Mouse (Mus musculus) adrenal gland, postnatal 14 days (tissue): Measurements from ENCODE around the gene Patl1. TPM values are rescaled to one million over a fixed set of nuclear protein-coding genes. Genes with fewer than 3 reads are reported as not detected.
"Not testable (repeated sequence)": the region's sequence is repeated elsewhere in the genome, so short reads cannot be mapped to it uniquely, and the experiment has no call there.

ENCODE experiments used
- DNase-seq: peaks from one replicate; pipeline ENCODE4 v3.0.0; 2021; ENCODE audit warnings: mixed read lengths
- microRNA-seq, 2 experiments: library from miRNA; unstranded; fragments of <30 nt; microRNA quantifications; one replicate each; pipeline ENCODE4 v1.2.0; 2021
- total RNA-seq: library from RNA; stranded (reverse); gene quantifications from 2 replicates; pipeline ENCODE4 v1.2.3, GENCODE M21; 2021

Gene Patl1
- total RNA-seq, 1 experiment from 2014 or later: 30.2 TPM

DNA sequence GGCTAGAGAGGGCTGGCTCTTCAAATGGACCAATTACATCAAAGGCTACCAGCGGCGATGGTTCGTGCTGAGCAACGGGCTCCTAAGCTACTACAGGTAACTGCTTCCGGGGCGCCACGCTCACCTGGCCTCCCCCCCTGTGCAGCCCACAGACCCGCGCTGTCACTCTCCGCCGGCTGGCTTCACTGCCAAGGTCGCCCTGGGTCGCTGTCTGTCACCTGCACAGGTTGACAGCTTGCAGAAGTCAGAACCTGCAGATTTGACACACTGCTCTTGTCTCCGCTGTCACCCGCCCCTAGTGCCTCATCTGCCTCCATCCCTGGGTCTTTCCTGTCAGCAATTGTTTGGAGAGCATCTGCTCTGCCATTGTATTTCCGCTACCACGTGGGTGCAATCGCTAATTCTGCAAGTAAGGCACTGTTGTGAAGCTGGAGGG lies 54.0 kb downstream of the Patl1 start:
- peak; percentile 65 for DNase-seq

DNA sequence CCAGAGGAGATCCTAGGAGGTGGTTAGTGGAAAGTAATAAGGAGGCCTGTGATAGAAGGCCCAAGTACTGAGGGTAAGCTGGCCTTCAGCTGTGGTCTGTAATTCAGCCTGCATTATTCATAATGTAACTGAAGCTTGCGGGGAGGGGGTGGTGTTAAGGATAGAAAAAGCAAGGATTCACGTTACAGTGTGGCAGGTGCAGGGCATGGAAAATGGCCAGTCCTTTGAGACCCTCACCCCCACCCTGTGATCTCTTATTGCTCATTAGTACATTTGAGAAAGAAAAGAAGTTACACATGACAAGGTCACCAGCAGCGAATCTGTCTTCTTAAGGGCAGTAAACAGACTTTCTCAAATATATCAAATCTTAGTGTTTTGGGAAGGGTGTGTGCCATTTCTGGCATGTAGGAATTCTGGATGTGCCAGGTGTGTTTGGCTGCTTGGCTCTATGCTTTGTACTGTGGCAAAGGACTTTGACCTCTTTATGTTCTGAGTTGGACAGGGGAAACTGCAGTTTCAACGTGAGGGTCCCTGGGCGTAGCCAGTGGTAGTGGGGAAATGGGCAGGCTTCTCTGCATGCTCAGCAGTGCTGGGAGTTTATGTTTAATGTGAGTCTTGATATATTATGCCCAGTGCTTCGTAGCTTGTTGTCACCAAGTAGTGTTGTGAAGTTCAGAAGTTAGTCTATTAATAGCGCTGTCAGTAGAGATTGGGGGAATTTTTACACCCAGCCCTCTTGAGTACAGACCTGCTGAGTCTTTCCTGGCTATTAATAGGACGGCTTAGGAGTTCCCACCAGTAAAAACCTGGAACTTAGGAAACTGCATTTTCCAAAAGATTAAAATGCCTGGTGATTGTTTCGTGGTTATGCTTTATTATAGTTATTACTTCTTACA lies 57.2 kb downstream of the Patl1 start:
- no peak for DNase-seq

DNA sequence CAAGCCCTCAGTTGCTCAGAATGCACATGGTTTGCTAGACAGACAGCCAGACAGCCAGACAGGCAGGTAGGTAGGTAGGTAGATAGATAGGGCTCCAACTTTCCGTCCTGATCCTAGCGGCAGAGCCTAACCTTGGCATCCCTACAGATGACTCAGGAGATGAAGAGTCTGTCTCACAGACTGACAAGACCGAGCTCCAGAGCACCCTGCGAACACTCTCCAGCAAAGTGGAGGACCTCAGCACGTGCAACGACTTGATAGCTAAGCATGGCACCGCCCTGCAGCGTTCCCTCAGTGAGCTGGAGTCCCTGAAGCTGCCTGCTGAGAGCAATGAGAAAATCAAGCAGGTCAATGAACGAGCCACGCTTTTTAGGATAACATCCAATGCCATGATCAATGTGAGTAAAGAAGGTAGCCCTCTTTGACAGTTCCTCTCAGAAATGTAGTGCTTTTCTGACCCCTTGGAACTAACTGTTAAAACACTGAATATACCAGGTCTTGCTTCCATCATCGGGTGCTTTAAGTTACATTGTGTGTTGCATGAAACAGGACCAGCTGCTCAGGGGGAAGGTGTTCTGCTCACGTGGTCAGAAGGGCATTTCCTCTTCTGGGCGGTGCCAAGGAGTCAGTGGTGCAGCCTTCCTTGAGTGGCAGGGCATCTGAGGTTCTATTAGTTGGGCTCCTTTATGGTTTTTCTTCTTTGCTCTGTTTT lies 61.5 kb downstream of the Patl1 start:
- DNase-seq: peak; percentile 30

DNA sequence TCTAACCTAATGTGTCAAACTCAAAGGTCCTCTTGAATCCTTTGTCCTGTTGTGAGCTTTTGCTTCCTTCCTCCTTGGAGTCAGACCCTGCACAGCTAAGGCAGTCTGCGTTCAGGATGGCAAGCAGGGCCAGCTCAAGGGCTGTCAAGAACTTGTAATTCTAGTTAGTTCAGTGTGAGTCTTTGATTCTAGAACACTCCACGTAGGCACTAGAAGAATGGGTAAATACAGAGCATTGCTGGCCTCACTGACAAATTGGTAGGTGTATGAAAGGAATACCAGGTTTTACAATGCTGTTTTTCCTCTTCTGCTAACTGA lies 62.0 kb downstream of the Patl1 start:
- DNase-seq: no peak

DNA sequence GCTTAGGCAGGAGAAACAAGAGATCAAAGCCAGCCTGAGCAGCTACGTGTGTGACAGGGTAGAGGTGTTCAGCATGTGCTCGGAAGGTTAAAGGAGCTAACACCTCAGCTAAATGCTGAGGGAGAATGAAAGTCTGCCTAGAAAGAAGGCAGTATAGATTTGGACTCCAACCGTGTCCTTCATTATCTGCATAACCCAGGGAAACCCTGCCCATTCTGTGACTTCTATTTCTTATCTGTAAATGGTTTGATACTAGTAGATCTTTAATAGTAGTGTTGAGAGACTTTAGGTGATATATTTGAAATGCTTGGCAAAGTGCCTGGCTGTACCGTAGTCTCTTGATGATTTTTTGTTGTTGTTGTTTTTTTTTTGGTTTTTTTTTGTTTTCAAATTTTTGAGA lies 63.5 kb downstream of the Patl1 start:
- DNase-seq: no peak

DNA sequence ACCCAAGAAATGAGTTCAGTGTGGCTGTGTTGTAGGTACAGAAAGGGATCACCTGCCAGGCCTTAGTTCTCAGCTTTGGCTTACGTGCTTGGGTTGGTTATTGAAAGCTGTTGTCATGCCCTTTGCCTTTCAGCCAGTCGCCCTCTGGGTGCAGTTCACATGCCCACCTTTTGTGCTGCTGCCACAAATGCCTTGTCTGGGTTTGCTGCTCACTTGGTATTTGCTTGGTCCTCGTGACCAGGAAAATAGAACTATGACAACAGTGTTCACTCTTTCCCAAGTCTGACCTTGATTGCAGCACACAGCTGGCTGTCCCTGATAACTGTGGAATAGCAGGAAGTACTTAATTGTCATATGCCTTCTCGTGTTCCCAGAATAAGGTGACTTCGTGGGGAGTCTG lies 65.2 kb downstream of the Patl1 start:
- peak; percentile 60 for DNase-seq

DNA sequence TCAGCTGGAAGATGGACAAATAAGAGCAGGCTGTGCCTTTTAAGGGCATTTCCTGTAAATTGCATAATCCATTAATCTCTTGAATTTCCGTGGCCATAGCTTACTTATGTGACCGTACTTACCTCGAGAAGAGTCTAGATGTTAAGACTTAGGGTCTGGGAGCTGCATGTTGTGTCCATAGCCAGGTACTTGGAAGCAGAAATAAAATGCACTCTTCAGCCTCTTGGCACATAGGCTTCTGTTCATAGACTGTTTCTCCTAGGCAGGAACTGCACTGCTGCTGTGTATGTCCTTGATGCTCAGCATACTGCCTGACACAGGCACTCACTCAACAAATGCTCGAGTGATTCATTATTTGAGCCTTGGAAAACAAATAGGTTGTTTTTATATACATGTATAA lies 68.3 kb downstream of the Patl1 start:
- no peak for DNase-seq

DNA sequence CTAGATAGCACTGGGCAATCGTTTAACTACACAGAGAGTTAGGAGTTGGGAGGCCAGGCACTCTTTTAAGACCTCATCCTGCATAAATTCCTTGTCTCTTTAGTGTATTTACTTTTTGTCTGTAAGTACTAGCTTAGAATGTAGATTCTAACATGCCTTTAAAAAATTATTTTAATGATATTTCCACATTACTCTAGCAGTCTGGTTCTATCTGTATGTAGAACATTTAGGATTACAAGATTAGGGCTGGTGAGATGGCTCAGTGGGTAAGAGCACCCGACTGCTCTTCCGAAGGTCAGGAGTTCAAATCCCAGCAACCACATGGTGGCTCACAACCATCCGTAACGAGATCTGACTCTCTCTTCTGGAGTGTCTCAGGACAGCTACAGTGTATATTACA lies 72.4 kb downstream of the Patl1 start:
- DNase-seq: not testable (repeated sequence)

DNA sequence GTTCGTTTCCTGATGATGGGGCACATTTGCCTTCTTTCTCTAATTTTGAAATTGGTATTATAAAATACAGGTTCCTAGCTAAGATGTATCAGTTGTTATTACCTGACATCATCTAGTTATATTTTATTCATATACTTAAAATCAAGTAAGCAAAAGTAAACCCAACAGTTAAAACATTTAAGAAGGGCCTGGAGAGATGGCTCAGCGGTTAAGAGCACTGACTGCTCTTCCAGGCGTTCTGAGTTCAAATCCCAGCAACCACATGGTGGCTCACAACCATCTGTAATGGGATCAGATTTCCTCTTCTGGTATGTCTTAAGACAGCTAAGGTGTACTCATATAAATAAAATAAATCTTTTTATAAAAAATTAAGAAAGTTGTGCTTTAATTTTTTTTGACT lies 75.6 kb downstream of the Patl1 start:
- DNase-seq: no peak

DNA sequence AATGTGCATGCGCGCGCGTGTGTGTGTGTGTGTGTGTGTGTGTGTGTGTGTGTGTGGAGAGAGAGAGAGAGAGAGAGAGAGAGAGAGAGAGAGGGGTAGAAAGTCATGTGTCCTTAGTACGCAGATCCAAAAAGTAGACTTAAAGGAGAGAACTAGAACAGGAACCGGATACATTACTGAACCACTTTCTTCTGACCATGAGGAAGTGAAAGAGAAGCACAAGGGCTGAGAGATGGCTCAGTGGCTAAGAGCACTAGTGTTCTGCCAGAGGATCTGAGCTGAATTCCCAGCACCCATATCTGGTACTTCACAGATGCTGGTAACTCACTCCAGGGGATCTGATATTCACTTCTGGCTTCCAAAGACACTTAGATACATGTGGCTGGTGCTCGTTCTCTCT lies 77.1 kb downstream of the Patl1 start:
- DNase-seq: no peak

DNA sequence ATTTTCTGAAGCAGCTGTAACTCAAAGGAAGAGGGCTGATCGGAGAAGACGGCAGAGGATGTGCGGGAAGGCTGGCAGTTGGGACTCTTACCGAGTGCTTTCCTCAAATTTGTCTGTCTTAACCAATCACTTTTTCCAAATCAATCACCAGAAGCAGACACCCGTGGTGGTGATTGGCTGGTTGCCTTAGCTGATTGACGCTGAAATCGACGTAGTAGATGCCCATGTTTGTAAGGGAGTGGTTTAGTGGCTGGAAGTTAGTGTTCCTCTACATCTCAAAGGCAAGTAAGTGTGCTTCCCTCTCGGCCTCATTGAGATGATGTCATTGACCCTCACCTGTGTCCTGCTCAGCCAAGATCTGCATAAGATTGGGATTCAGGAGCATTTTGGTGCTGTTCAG lies 79.8 kb downstream of the Patl1 start:
- no peak for DNase-seq

DNA sequence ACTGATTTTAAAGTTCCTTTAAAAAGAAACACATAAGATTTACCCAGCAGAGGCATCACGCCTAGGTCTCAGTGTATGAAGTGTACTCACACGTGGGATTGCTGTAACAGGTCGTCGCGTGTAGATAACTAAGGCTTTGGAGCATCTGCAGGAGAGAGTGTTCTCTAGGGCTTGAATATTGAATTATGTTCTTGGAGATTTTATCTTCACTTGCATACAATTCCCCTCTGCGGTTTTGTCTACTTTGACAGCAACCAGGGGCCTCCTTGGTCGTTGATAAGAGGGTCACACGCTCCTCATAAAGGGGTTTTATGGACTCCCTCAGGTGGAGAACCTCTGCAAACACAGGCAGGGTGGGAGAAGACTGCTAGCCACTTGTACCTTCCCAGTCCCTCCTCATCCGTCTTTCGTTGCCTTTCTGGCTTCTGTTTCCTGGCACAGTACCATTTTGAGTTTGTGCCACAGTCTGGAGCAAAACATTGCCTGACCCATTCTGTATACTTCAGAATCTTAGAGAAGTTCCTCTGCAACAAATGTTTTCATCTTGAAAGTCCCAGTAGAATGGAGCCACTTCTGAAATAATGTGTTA lies 80.3 kb downstream of the Patl1 start:
- peak; percentile 47 for DNase-seq

Small RNAs within 50 kb of the gene (microRNA-seq; reads per million reads assigned to microRNA genes)
- 2.1 to 4.9 reads per million in 2 experiments for gene Mir6994

Other genes with a start within 250 kb of the Patl1 start
- 1.7 and 1.9 TPM in 2 replicates for gene Oosp1, start 221.2 kb upstream of the Patl1 start, total RNA-seq
- not detected in 2 replicates for gene Oosp3, start 215.3 kb upstream of the Patl1 start, total RNA-seq
- gene Gif, start 164.8 kb upstream of the Patl1 start, total RNA-seq: not detected in 2 replicates
- gene Mrpl16, start 142.0 kb upstream of the Patl1 start, total RNA-seq: 76.5 and 79.8 TPM in 2 replicates
- 8.0 and 10.1 TPM in 2 replicates for gene Stx3, start 93.0 kb upstream of the Patl1 start, total RNA-seq
- gene Olfr1417, start 73.2 kb upstream of the Patl1 start, total RNA-seq: not detected in 2 replicates
- gene Olfr1418, start 51.3 kb upstream of the Patl1 start, total RNA-seq: not detected in 2 replicates
- not detected in 2 replicates for gene Olfr1419, start 37.3 kb upstream of the Patl1 start, total RNA-seq
- gene Olfr1420, start 25.8 kb upstream of the Patl1 start, total RNA-seq: not detected in 2 replicates
- 63.9 and 65.6 TPM in 2 replicates for gene Osbp, start 53.5 kb downstream of the Patl1 start, total RNA-seq
- gene Olfr1423, start 128.9 kb downstream of the Patl1 start, total RNA-seq: not detected in 2 replicates
- gene Olfr1424, start 150.3 kb downstream of the Patl1 start, total RNA-seq: not detected in 2 replicates
- not detected in 2 replicates for gene Olfr1425, start 165.3 kb downstream of the Patl1 start, total RNA-seq
- not detected in 2 replicates for gene Olfr1426, start 179.6 kb downstream of the Patl1 start, total RNA-seq
- gene Olfr1427, start 190.9 kb downstream of the Patl1 start, total RNA-seq: not detected in 2 replicates
- gene Olfr1428, start 203.5 kb downstream of the Patl1 start, total RNA-seq: not detected in 2 replicates
- not detected in 2 replicates for gene Olfr76, start 210.8 kb downstream of the Patl1 start, total RNA-seq